Mouse (Mus musculus) heart, embryonic 14.5 days (tissue): ENCODE measurements around the gene AC170998.1. TPM values are rescaled to one million over a fixed set of nuclear protein-coding genes. Genes with fewer than 3 reads are reported as not detected.

ENCODE experiments used
- ATAC-seq: fragments of 200-750 bp; cut with Nextera tagmentation; 2 replicates; pipeline ENCODE4 v1.8.0; 2017; ENCODE audit warnings: low read depth, moderate TSS enrichment; ENCODE audit not compliant: insufficient number of reproducible peaks, insufficient read depth, low FRiP score
- H3K27ac ChIP-seq, 2 experiments: fragments of 200-500 bp in 1 of 2; fragments of 300-500 bp in 1 of 2; sonication (generic) in 1 of 2; replicated peaks in 1 of 2; 2 replicates each; pipeline ENCODE4 v1.5.1; 2012 to 2014; ENCODE audit warnings: low read depth in 2 of 2, low read length in 2 of 2, control low read depth in 1 of 2, mild to moderate bottlenecking in 1 of 2, mixed read lengths in 1 of 2; ENCODE audit not compliant: control insufficient read depth in 1 of 2, insufficient read depth in 1 of 2
- H3K27me3 ChIP-seq: fragments of 300-500 bp; sonication (generic); 2 replicates; pipeline ENCODE4 v1.6.1; 2014; ENCODE audit warnings: mild to moderate bottlenecking, low read length, control low read depth; ENCODE audit not compliant: control insufficient read depth, insufficient read depth
- H3K36me3 ChIP-seq: fragments of 300-500 bp; sonication (generic); 2 replicates; pipeline ENCODE4 v1.6.1; 2014; ENCODE audit warnings: mild to moderate bottlenecking, control low read depth, low read length, mixed read lengths; ENCODE audit not compliant: control insufficient read depth, insufficient read depth
- H3K4me1 ChIP-seq, 2 experiments: fragments of 200-500 bp in 1 of 2; fragments of 300-500 bp in 1 of 2; sonication (generic) in 1 of 2; 2 replicates each; pipeline ENCODE4 v1.6.1; 2012 to 2014; ENCODE audit warnings: low read length in 2 of 2, control low read depth in 1 of 2, mixed read lengths in 1 of 2; ENCODE audit not compliant: control insufficient read depth in 2 of 2, insufficient read depth in 2 of 2
- H3K4me2 ChIP-seq: fragments of 300-500 bp; sonication (generic); 2 replicates; pipeline ENCODE4 v1.6.1; 2014; ENCODE audit warnings: mild to moderate bottlenecking, low read length
- H3K4me3 ChIP-seq, 2 experiments: fragments of 200-500 bp in 1 of 2; fragments of 300-500 bp in 1 of 2; sonication (generic) in 1 of 2; 2 replicates each; pipeline ENCODE4 v1.5.1; 2012 to 2014; ENCODE audit warnings: low read length in 2 of 2, mild to moderate bottlenecking in 2 of 2, control low read depth in 1 of 2, low read depth in 1 of 2, moderate library complexity in 1 of 2; ENCODE audit not compliant: control insufficient read depth in 1 of 2, insufficient read depth in 1 of 2
- H3K9ac ChIP-seq: fragments of 300-500 bp; sonication (generic); 2 replicates; pipeline ENCODE4 v1.6.1; 2014; ENCODE audit warnings: mild to moderate bottlenecking, low read length
- H3K9me3 ChIP-seq: fragments of 300-500 bp; sonication (generic); 2 replicates; pipeline ENCODE4 v1.6.1; 2016; ENCODE audit warnings: low read length, control low read depth; ENCODE audit not compliant: control insufficient read depth
- WGBS: fragments of 180-500 bp; shearing (Covaris S2); extraction: QIAGEN DNeasy Blood & Tissue Kit; methylation state at CpG from one replicate; pipeline ENCODE4 v1.1.7; 2014; 5-methylcytosine and 5-hydroxymethylcytosine counted together
- polyA plus RNA-seq: library from polyadenylated mRNA; unstranded; fragments of >200 nt; fragmentation: Nextera tagmentation; extraction: Ambion mirVana; gene quantifications from 2 replicates; pipeline ENCODE4 v1.2.1, GENCODE M21; 2014

The AC170998.1 gene
- polyA plus RNA-seq, 1 experiment from 2014 or later = 2.5 TPM

DNA sequence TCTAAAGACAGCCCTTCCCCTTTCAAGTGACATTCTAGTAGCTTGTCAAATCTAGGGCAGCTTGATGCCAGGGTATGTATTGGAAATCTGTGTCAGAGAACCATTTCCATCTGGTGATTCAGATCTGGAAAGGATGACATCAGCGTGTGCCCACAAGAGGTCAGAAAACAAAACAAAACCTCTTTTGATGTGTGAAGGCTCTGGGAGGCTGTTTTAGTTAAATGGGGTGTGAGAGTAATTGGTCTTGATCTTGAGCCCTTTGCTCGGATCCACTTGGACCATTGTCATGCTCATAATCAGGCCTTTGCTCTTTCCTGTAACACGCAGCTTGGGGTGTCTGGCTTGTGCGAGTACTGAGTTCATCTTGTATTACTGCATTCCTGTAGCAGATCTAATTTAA is 27.6 kb upstream of the AC170998.1 start:
- ATAC-seq = no peak
- Histone ChIP-seq H3K4me1 (peaks cover 17 to 49% of the 10 kb centered on the region in 2 experiments), H3K36me3 (no peaks in the 10 kb centered on the region; the same call in 1 of the 2 replicates), H3K9me3 (no peaks in the 10 kb centered on the region), H3K27me3 (no peaks in the 10 kb centered on the region), H3K4me3 (no peak overlapping the region), H3K9ac (no peak overlapping the region), H3K27ac (0 out of 4 replicates have a peak overlapping the region, but pooled peaks of 1 of the 2 experiments have one; percentile 25), H3K4me2 (no peak overlapping the region)
- WGBS = 58% methylated on average over 4 of the region's 4 CpGs

DNA sequence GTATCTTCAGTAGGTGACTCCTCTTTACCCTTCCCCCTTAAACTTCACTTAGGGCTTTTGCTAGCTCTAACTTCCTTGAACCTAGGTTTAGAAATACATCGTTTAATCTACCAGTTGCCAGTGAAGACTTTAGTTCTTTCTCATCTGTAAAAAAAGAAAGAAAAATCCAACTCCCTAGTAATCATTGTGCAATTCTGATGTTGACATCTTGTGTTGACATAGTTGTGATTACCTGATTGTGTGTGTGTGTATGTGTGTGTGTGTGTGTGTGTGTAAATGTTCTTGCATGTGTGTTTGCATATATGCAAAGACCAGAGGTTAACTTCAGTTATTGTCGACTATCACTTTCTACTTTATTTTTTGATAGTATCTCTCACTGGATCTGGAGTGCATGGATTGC is 27.2 kb upstream of the AC170998.1 start:
- Histone ChIP-seq H3K4me1 (peaks cover 17 to 45% of the 10 kb centered on the region in 2 experiments), H3K27ac (no peak overlapping the region), H3K4me3 (no peak overlapping the region), H3K36me3 (no peaks in the 10 kb centered on the region; the same call in 1 of the 2 replicates), H3K9me3 (no peaks in the 10 kb centered on the region), H3K9ac (no peak overlapping the region), H3K27me3 (no peaks in the 10 kb centered on the region), H3K4me2 (no peak overlapping the region)
- no peak for ATAC-seq
- WGBS = 80% methylated on average over 2 of the region's 2 CpGs

DNA sequence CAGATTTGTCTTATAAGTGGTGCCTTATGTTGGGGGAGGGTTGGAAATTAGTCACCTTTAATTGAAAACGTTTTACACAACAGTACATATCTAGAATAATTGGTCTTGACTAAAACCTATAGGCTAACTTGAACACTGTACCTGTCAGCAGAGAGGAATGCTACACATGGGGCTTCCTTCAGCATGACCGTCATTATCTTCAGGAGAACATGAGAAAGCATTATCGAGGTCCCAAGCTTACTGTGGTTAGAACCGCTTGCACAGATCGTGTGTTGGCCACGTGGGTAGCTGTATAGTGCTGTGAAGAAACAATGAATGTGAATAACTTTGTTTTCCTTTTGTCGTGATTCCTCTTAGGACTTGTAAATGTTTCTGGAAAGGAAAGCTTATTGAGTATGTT is 26.1 kb upstream of the AC170998.1 start:
- no peak overlapping the region for H3K27ac ChIP-seq
- H3K4me2 ChIP-seq = no peak overlapping the region
- no peak for ATAC-seq
- no peak overlapping the region for H3K9ac ChIP-seq
- H3K36me3 ChIP-seq = no peaks in the 10 kb centered on the region; the same call in 1 of the 2 replicates
- H3K4me3 ChIP-seq = no peak overlapping the region
- 84% methylated on average over 7 of the region's 7 CpGs for WGBS
- H3K4me1 ChIP-seq = peaks cover 17 to 40% of the 10 kb centered on the region in 2 experiments
- H3K27me3 ChIP-seq = no peaks in the 10 kb centered on the region
- no peaks in the 10 kb centered on the region for H3K9me3 ChIP-seq

DNA sequence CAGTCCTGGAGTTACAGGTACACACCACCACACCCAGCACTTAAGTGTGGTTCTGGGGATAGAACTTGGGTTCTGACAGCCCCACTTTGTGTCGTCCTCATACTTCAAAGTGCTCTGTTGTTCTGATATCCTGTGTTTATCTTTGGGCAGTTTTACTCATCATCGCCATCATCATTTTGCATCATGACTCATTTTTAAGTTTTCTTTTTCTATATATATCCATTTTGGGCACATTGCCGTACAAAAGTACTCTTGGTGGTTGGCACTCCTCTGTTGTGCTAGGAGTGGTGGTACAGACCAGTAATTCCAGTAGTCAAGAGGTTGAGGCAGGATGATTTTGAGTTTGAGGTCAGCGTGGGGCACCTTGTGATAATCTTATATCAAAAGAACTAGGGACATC is 24.7 kb upstream of the AC170998.1 start:
- H3K9me3 ChIP-seq = no peaks in the 10 kb centered on the region
- no peaks in the 10 kb centered on the region for H3K27me3 ChIP-seq
- H3K27ac ChIP-seq = no peak overlapping the region
- peaks cover 17 to 38% of the 10 kb centered on the region in 2 experiments for H3K4me1 ChIP-seq
- ATAC-seq = no peak
- H3K9ac ChIP-seq = no peak overlapping the region
- H3K36me3 ChIP-seq = no peaks in the 10 kb centered on the region; the same call in 1 of the 2 replicates
- no peak overlapping the region for H3K4me3 ChIP-seq
- 85% methylated on average over 4 of the region's 4 CpGs for WGBS
- H3K4me2 ChIP-seq = no peak overlapping the region

DNA sequence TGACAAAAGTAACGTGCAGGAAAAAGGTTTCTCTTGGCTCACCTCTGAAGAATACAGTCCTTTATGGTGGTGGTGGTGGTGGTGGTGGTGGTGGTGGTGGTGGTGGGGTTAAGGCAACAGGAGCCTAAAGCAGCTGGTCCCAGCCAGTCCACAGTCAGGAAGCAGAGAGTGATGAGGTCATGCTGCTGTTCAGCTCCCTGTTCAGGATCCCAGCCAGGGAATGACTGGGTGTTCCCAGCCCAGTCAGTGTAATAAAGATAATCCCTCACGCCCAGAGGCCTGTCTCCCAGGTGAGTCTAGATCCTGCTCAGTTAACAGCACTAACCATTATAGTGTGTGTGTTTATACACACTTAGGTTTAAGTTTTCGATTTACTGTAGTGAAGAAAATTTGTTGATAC is 24.1 kb upstream of the AC170998.1 start:
- Histone ChIP-seq H3K27me3 (no peaks in the 10 kb centered on the region), H3K4me1 (peaks cover 14 to 34% of the 10 kb centered on the region in 2 experiments), H3K4me3 (no peak overlapping the region), H3K9me3 (no peaks in the 10 kb centered on the region), H3K27ac (no peak overlapping the region), H3K9ac (no peak overlapping the region), H3K4me2 (no peak overlapping the region), H3K36me3 (no peaks in the 10 kb centered on the region; the same call in 1 of the 2 replicates)
- 73% methylated on average over 3 of the region's 3 CpGs for WGBS
- no peak for ATAC-seq

DNA sequence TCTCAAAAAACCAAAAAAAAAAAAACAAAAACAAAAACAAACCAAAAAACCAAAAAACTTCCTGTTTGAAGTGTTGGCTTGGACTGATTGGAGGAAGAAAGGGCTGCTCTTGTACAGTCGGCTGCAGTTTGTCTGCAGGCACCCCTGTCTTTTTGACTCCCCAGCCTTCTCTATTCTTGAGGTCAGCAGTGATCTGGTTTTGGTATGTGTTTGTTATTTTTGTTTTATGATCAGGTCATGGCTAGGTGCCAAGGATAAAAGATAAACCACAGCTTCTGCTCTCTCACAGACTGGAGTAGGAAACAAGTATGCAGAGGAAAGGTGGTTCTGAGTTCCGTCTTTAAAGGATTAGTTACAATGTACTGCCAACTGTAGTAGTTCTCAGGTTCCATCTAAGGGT is 23.2 kb upstream of the AC170998.1 start:
- 22% methylated on average over 2 of the region's 2 CpGs for WGBS
- Histone ChIP-seq H3K4me2 (no peak overlapping the region), H3K4me1 (peaks cover 10 to 29% of the 10 kb centered on the region in 2 experiments), H3K4me3 (no peak overlapping the region), H3K9ac (peak overlapping the region; percentile 13; the same call in 1 of the 2 replicates), H3K9me3 (no peaks in the 10 kb centered on the region), H3K36me3 (no peaks in the 10 kb centered on the region; the same call in 1 of the 2 replicates), H3K27ac (peak overlapping the region; percentile 33 to 42; a peak in 3 of 4 replicates), H3K27me3 (no peaks in the 10 kb centered on the region)
- ATAC-seq = no peak

DNA sequence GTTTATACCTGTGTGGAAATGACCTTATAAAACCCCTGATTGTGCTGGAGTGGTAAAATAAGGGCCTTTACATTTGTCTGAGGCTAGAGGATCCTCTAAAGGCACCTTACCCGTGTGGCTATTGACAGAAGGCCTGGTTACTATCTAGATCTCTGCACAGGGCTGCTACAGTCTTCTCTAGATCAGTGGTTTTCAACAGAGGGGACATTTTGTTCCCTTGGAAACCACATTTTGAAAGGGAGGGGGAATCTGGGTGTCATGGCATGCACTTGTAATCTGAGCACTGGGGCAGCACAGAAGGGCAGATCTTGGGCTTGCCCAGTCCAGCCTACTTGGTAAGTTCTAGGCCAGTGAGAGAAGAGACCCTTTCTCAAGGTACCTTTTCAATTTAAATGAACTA is 19.2 kb upstream of the AC170998.1 start:
- Histone ChIP-seq H3K27ac (no peak overlapping the region), H3K9ac (no peak overlapping the region), H3K27me3 (no peaks in the 10 kb centered on the region), H3K9me3 (no peaks in the 10 kb centered on the region), H3K4me2 (no peak overlapping the region), H3K4me1 (peaks cover 8 to 36% of the 10 kb centered on the region in 2 experiments), H3K4me3 (no peak overlapping the region), H3K36me3 (no peaks in the 10 kb centered on the region)
- no peak for ATAC-seq
- WGBS = 15% methylated on average over 1 of the region's 1 CpGs

DNA sequence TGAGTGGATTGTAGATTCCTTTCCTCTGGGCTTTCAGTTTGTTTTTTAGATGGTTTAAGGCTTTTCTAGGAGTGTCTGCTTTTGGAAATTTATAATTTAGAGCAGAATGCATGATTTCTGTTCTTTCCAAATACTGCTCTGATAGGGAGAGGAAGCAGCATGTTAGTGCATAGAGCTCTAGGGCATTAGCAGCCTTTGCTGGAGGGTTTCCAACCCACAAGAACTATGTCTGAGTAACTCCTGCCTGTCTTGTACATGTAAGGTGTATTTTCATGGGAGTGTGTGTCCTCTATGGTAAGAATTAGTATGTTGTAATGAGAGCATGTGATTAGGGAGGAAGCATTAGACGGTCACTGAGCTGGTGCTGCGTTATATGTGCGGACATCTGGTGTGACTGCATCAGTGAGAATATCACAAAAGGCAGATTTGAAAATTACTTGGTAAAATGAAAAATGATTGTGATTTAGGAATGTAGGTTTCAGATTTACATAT is 18.7 kb upstream of the AC170998.1 start:
- no peak for ATAC-seq
- H3K9me3 ChIP-seq = no peaks in the 10 kb centered on the region
- H3K9ac ChIP-seq = no peak overlapping the region
- H3K4me1 ChIP-seq = peaks cover 11 to 36% of the 10 kb centered on the region in 2 experiments
- H3K4me3 ChIP-seq = no peak overlapping the region
- H3K27ac ChIP-seq = no peak overlapping the region
- no peak overlapping the region for H3K4me2 ChIP-seq
- H3K36me3 ChIP-seq = no peaks in the 10 kb centered on the region
- no peaks in the 10 kb centered on the region for H3K27me3 ChIP-seq
- WGBS = 89% methylated on average over 3 of the region's 3 CpGs
